Mouse (Mus musculus): ENCODE measurements around the gene Ccdc151.

Gene Ccdc151

DNA sequence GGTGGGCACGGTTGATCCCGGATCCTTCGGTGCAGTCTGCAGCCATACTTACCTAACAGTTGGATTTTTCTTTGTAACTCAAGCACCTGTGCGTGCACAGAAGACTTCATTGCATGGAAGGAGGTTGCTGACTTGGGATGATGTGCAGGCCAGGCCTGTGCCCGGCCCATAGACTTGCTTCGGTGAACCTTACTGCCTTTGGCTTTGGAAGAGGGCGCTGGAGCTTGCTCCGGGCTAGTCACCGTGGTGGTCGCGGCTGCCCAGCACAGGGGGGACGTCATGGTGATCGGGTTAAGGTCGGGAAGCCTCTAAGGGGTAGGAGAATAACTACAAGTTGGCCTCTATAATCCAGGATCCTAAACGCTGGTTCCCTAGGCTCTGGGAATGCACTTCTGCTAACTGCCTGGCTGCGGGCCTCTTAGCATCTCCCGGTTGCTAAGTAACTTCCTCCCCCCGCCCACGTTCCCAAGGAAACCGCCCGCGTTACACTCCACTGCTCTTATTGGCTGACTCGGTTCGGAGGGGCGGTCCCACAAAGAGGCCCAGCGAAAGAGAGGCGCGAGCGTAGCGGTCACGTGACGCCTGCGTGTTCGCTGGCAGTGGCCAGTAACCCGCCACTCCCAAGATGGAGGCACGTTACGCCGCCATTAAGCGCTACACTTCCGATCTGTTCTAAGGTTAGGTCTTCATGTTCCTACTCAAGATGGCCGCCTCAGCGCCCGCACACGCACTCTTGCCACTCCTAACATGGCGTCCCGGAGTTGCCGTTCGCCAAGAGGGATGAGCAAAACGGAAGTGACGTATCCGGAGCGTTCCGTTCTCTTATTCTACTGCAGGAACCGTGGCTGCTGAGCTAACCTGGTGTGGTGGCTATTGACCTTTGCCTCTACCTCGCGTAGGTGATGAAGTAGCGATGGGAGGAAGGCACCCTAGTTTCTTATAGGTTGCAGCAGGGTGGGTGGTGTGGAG, at the start of gene Ccdc151, which contains the start of gene Prkcsh:
Gene Ccdc151 (minus strand): TSS at position 441 of the 969 bp plus-strand sequence.
Gene Prkcsh (plus strand): TSS at position 613 of the 969 bp plus-strand sequence.
- peak; percentile 100 for DNase-seq (ENCODE audit: low spot score)

DNA sequence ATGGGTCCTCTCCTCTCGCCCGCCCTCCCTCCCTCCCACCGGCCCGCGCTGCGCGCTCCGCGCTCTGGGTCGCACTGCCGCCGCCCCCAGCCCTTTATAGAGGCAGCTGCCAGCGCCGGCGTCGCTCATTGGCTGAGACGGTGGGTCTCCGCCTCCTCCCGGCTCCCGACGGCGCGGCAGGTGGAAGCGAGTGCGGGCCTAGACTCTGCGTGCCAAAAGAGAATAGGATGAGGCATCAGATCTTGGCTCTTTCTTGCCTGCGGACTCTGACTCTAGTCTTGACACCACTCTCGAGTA, 49.5 kb upstream of the Ccdc151 start, which contains the start of gene Elavl3:
Gene Elavl3 (minus strand): TSS at position 66 of the 297 bp plus-strand sequence.
- peak; percentile 81 for DNase-seq (ENCODE audit: low spot score)

DNA sequence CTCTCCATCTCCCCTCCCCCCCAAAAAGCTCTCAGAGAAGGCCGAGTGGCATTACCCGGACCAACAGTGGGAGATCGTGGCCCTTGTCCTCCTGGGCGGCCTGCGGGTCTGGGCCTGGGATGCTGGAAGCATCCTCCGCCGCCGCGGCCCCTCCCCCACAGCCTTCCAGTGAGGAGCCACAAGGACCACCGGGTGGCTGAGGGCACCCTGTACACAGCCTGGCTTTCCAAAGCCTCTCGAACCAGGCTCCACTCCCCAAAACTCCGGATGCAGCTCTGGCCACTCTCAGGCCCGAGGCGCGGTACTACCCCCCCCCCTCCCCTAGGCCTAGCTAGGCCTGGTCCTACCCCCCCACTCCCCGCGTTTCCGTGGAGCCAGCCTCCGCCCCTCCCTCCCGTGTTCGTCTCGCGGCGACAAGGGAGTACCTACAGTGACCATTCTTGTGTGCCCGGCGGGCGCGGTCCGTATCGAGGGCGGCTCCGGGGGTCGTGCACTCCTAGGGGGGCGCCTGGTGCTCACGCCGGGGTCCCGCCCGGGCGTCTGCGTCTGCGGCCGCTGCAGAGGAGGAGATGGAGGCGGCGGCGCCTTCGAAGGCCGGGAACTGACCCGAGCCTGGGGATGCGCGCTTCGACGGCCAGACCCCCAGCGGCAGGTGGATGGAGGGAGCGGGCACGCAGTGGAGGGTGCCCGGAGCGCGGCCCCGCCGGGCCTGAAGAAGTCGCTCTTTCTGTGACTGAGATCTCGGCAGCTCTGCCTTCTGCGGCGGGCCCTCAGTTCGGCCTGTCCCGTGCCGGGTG, 48.9 kb upstream of the Ccdc151 start:
- peak; percentile 39 for DNase-seq (ENCODE audit: low spot score)

DNA sequence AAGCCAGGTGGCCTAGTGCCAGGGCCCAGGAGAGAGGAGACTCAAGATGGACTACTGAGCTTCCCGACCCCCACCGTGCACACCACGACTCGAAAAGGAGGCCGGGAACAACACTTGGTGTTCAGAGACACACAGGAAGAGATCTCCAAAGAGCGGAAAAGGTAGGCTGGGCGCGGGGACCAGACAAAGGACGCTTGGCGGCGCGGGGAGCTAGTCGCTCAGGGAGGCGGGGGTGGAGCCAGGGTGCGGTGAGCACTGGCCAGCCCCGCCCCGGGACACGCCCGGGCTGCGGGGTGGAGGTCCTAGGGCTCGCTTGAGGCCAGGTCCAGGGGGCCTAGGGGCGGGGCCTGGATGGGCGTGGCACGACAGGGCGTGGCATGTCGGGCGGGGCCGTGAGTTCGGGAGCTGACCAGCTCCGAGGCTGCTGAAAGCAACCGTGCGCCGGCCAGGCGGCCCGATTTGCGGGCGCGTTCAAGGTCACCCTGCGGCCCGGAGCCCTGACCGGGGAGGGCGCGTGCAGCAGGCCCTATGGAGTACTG, 48.0 kb upstream of the Ccdc151 start:
- DNase-seq (ENCODE audit: low spot score): peak; percentile 71

DNA sequence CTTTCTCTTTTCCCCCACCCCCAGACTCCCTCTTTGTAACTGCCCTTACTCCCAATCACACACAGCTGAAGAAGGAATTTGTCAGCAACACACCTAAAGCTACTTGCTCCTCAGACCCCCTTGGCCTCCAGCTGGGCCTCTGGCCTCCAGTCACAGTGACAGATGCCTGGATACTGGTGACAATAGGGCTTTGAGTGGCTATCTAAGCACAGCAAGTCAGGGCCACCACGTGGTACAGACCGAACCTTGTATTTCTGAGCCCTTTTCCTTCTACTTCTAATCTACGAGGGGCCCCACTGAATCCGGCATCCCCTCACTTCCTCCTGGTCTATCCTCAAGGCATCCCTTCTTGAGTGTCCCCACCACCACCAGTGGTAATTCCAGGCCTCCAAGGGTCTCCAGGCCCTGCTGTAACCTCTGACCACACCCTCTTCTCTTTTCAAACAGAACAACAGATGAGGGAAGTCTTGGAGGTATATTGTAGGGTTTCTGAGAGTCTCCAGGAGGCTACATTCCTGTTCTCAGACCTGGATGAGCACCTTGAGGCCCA, 47.4 kb upstream of the Ccdc151 start:
- DNase-seq (ENCODE audit: low spot score): no peak

DNA sequence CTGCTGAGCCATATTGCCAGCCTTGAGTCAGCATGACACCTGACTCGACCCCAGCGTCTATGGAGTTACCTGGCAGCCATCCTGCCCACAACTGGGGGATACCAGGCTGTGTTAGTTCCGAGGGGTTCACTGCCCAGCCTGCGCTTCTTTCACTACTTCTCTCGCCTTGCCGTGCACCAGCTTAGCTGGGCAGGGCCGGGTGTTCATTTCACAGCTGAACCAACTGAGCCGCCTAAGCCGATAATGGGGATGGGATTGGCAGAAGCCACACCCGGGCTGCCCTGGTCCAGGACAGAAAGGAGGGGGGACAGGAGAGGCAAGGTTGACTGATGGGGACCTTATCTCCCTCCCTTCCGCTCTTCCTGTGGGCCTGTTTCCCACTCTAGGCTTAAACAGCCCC, 46.9 kb upstream of the Ccdc151 start:
- DNase-seq (ENCODE audit: low spot score): no peak

DNA sequence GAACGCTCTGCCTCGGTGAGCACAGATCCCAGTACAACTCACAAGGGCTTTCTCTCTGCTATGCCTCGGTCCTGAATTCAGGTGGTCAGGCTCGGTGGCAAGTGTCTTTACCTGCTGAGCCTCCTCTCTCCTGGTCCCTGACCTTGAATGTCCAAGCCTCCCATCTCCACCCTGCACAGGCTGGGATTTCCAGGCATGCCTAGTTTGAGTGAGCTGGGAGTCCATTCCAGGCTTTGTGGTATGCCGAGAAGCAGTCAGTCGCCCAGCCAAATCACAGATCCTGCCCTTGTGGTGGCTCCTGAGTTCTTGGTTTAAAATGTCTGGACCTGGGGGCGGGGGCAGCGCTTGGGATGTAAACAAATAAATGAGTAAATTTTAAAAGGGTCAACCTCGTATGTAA, 44.9 kb upstream of the Ccdc151 start:
- DNase-seq (ENCODE audit: low spot score): no peak

DNA sequence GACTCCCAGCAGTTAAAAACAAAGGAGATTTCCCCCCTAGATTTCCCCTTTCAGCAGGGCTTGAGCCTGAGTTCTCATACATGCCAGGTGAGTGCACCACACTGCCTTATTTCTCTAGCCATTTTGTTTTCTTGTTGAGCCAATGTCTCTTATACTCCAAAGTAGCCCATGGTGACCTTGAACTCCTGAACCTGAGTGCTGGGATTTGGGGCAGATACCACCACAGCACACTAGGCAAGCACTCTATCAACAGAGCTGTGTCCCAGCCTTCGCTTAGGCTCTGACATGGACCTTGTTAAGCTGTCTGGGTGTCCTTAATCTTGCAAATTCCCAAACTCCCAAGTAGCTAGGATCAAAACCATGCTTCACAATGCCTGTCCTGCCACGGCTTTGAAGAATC, 39.4 kb upstream of the Ccdc151 start:
- DNase-seq (ENCODE audit: low spot score): no peak

DNA sequence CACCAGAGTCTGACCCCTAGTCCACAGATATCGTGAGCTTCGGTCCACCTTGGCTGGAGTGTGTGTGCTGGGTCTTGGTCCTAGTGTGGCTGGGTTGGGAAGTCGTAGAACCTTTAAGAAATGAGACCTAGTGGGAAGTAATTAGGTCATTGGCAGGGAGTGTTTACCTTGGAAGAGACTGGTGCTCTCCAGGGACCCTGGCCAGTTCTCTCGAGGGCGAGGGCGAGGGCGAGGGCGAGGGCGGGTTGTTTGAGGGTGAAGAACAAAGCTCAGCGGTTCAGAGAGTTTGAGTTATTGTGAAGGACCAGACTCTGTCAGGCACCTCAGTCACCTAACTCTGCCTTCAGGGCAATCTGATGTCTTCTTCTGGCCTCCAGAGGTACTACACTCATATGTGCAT, 35.4 kb upstream of the Ccdc151 start:
- DNase-seq (ENCODE audit: low spot score): no peak

DNA sequence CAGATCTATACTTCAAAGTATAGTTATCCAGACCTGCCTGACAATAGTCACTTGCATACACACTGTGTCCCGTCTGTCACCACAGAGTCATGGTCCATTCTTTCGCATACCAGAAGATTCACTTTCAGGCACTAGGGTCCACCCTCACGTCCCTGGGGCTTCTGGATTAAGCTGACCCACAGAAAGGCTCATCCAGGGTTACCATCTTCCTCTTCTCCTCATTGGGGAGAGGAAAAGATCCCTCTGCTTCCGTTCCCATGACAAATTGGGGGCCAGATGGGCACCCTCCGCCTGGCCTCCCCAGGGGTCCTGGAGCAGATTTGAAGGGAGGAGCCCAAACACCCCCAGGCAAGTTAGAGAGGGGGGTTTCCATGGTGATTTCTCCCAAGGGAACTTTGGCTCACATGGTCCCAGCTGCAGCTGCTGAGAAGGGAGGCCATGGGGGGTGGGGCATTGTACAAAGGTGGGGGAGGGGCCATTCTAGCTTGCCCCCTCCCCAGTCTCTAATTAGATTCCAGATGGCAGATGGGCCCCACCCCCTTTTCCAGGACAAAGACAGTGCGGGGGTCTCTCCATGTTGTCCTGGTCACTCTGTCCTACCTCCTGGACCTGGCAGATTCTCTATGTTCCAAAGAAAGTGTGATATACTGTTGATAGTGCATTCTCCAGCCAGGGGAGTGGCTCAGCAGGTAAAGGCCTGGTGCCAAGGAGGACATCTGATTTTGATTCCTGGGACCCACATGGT, 33.0 kb upstream of the Ccdc151 start:
- DNase-seq (ENCODE audit: low spot score): no peak

DNA sequence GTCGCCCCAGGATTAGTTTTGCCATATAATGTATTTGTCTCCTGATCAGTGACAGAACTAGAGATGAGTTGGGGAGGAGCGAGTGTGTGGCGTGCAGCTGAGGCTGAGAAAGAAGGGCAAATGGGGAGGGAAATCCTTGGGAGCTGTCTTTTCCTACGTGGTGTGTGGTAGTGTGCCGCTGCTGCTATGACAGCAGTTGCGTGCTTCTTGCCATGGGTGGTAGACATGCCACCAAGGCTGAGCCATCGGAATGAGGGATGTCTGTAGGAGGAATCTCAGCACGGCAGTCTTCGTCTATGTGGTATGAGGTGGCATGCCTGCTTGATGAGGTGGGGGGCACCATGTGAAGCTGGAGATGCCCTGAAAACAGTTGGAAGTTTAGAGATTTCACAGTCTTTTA, 28.0 kb upstream of the Ccdc151 start:
- no peak for DNase-seq (ENCODE audit: low spot score)

DNA sequence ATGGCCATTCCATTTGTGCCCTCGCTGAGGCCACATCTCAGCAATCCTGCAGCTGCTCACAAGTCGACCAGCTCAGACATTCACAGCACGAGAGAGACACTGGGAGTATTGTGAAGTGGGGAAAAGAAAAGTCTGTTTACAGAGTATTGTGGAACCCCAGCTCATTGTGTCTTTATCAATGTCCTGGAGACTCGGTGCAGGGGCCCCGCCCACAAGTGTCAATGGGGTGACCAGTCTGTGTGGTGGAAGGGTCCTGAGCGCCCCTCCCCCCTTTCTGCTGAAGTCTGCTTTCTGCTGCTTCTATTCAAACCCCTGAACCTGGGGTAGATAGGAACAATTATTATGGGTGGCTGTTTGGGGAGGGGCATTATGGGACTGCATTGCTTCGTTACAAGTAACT, 26.0 kb upstream of the Ccdc151 start:
- DNase-seq (ENCODE audit: low spot score): no peak

DNA sequence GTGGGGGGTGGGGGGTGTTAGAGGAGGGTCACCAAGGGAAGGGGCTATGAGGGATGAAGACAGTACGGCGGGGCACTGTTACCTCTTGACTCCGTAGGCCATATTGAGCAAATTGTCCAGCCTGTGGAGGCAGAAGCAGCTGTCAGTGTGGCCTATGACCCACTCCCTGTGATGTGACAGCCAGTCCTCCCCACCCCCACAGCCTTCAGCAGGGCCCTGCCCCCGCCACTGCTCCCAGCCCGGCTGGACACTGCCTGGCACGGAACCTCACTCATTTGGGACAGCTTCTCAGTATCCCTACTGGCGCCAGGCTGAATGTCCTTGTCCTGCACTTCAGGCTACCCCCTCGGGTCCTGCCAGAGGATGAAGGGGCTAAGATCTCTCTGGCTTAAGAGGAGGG, 22.2 kb upstream of the Ccdc151 start:
- peak; percentile 71 for DNase-seq (ENCODE audit: low spot score)

DNA sequence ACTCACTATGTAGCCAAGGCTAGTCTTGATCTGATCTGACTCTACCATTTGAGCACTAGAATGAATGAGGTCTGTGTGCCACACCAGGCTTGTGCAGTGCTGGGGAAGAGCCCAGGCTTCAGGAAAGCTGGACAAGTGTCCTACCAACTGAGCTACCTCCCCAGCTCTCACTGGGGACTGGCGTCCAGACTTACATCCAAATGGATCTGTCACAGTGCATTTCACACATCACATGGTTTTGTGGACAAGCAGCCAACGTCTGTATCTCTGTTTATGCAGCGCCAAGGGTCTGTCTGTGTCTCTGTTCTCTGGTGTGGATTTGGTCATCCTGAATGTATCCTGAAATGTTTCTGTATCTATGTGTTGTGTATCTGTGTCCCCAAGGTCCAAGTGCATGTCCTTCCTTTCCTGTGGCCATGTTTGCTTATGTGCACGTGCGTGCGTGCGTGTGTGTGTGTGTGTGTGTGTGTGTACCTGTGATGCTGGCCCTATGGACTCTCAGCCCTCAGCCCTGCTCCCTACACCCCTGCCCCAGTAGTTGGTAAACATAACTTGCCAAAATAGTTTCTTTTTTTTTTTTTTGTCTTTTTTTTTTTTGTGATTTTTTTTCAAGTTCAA, 14.9 kb upstream of the Ccdc151 start:
- DNase-seq (ENCODE audit: low spot score): no peak

DNA sequence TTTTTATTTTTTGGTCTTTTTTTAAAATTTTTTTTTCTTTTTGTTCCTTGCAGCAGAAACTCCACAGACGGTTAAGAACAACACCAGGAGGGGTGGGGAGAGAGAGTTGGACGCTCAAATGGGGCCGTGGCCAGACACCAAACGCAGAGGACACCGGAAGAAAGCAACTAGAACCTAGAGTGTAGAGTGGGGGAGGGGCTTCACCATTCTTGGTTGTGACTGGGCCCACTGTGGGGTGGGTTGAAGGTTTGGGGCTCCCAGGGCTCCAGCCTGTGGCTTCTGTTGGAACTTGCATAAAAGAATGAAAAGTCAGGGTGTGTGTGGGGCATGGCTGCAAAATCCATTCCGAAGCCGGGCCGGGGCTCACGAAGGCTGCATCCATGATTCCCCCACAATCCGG, 13.8 kb upstream of the Ccdc151 start:
- no peak for DNase-seq (ENCODE audit: low spot score)

DNA sequence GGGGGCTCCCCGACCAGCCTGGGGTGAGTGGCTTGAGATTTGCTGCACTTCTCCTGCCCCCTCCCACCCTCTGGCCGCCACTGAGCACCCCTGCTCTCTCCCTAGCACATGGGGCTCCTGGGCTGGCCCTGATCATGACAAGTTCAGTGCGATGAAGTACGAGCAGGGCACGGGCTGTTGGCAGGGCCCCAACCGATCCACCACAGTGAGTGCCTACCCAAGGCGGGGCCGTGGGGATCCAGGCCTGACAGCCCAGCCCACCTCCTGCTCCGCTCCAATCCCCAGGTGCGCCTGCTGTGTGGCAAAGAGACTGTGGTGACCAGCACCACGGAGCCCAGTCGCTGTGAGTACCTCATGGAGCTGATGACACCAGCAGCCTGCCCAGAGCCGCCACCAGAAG, 10.3 kb upstream of the Ccdc151 start:
- DNase-seq (ENCODE audit: low spot score): no peak

DNA sequence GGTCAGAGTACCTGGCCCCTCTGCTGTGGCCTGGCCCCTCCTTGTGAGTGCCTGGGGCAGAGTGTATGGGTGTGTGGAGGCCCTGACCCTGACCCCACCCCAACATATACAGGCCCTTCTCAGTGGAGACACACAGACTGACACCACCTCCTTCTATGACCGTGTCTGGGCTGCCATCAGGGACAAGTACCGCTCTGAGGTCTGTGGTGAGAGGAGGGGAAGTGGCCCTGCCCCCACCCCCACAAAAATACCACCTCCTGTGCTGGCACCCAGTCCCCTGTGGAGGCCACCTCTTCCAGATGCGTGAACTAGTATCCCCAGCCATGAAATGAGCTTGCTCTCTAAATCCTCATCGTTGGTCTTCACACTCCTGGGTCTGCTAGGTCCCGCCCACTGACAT, 8.6 kb upstream of the Ccdc151 start:
- DNase-seq (ENCODE audit: low spot score): no peak

DNA sequence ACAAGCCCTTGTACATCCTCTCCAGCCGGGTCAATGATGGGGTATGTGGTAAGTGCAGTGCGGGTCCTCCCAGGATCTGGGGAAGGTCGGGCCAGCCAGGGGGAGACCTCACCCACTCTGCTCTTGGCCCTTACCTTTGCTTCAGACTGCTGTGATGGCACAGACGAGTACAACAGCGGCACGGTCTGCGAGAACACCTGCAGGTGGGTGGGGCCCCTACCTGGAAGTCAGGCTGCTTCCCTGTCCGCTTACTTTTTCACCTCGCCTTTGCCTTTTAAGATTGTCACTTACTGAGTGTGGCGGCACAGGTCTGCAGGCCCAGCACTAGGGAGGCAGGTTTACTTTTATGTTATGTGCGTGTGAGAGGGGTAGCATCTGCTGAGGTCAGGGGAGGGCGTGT, 2.1 kb upstream of the Ccdc151 start:
- no peak for DNase-seq (ENCODE audit: low spot score)

DNA sequence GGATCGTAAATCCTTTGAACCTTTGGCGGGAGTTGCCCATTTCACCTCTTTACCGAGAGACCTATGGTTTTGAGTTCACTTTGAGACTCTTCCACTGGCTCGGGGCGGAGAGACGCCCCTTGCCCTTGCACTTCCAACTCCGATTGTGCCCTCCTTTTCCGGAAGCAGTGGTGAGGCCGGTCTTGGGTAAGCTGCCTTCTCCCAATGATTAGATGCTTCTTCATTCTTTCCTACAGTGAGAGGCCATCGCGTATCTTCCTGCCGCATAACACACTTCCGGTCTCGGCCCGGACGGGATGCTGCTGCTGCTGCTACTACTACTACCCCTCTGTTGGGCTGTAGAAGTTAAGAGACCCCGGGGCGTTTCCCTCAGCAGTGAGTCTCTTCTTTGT, 725 bp upstream of the Ccdc151 start:
- peak; percentile 61 for DNase-seq (ENCODE audit: low spot score)

DNA sequence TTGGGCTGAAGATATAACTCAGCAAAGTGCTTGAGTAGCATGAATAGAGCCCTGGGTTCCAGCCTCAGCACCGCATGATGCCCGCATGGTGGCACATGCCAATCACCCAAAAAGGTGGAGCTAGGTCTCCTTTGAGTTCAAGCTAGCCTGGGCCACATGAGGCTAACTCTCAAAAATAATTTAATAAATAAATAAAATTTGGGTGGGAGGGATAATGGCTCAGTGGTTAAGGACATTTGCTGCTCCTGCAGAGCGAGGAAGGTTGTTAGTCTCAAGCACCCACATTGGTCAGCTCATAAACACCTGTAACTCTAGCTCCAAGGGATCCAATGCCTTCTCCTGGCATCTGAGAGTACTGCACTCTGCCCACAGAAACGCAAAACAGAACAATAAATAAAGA, 801 bp downstream of the Ccdc151 start:
- no peak for DNase-seq (ENCODE audit: low spot score)

DNA sequence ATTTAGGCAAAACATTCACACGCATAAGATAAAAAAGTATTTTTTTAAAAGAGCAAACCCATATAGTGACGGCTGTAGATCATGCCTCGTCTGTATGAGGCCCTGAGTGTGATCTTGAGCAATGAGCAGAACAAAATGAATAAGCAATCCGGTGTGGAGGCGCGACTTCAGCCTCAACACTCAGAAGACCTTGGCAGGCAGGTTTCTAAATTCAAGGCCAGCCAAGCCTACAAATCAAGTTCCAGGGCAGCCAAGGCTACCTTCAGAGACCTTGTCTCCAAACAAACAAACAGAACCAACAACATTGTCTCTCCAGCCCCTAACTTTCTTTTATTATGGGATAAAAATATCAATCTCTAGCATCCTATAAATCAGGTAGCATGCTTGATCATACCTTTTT, 2.1 kb downstream of the Ccdc151 start:
- no peak for DNase-seq (ENCODE audit: low spot score)

Data from layer of hippocampus, adult 11-12 months (tissue).